Mouse (Mus musculus) forebrain, embryonic 11.5 days (tissue): ENCODE data around the gene Nid2. TPM values are rescaled to one million over a fixed set of nuclear protein-coding genes. Genes with fewer than 3 reads are reported as not detected.

Source experiments
- ATAC-seq: fragments of 200-750 bp; cut with Nextera tagmentation; replicated peaks from 2 replicates; pipeline ENCODE4 v1.8.0; 2017; ENCODE audit warnings: moderate TSS enrichment; ENCODE audit not compliant: low FRiP score
- DNase-seq: peaks from one replicate; pipeline ENCODE4 v3.0.0-alpha.2; 2017; ENCODE audit warnings: low spot score
- H3K27ac ChIP-seq: fragments of 300-500 bp; sonication (generic); 2 replicates; pipeline ENCODE4 v1.5.1; 2014; ENCODE audit warnings: low read depth, low read length
- H3K27me3 ChIP-seq: fragments of 300-500 bp; sonication (generic); 2 replicates; pipeline ENCODE4 v1.6.1; 2014; ENCODE audit warnings: mild to moderate bottlenecking, low read length, mixed read lengths; ENCODE audit not compliant: control insufficient read depth, insufficient read depth
- H3K36me3 ChIP-seq: fragments of 300-500 bp; sonication (generic); 2 replicates; pipeline ENCODE4 v1.6.1; 2014; ENCODE audit warnings: mild to moderate bottlenecking, low read length, moderate library complexity, mixed read lengths; ENCODE audit not compliant: control insufficient read depth, insufficient read depth
- H3K4me1 ChIP-seq: fragments of 300-500 bp; sonication (generic); replicated peaks from 2 replicates; pipeline ENCODE4 v1.6.1; 2014; ENCODE audit warnings: low read length, mixed read lengths; ENCODE audit not compliant: control insufficient read depth, insufficient read depth
- H3K4me2 ChIP-seq: fragments of 300-500 bp; sonication (generic); 2 replicates; pipeline ENCODE4 v1.6.1; 2014; ENCODE audit warnings: low read depth, mild to moderate bottlenecking, low read length, moderate library complexity, mixed read lengths; ENCODE audit not compliant: severe bottlenecking
- H3K4me3 ChIP-seq: fragments of 300-500 bp; sonication (generic); 2 replicates; pipeline ENCODE4 v1.5.1; 2014; ENCODE audit warnings: low read depth, low read length
- H3K9ac ChIP-seq: fragments of 300-500 bp; sonication (generic); 2 replicates; pipeline ENCODE4 v1.6.1; 2014; ENCODE audit warnings: low read length
- H3K9me3 ChIP-seq: fragments of 300-500 bp; sonication (generic); 2 replicates; pipeline ENCODE4 v1.6.1; 2016; ENCODE audit warnings: low read length, mixed read lengths; ENCODE audit not compliant: control insufficient read depth
- WGBS: fragments of 180-500 bp; shearing (Covaris S2); extraction: QIAGEN DNeasy Blood & Tissue Kit; methylation state at CpG from one replicate; pipeline ENCODE4 v1.1.7; 2014; 5-methylcytosine and 5-hydroxymethylcytosine counted together
- polyA plus RNA-seq: library from polyadenylated mRNA; unstranded; fragments of >200 nt; fragmentation: Nextera tagmentation; extraction: Ambion mirVana; gene quantifications from 2 replicates; pipeline ENCODE4 v1.2.1, GENCODE M21; 2014

Gene Nid2
- polyA plus RNA-seq, 1 experiment from 2014 or later, result 46.6 TPM

GRCm38 (mm10) chr14:19839600-19840332 lies 88.7 kb downstream of the Nid2 start:
- 21% methylated on average over 15 of the region's 15 CpGs for WGBS
- H3K9ac ChIP-seq, result peak overlapping the region; percentile 51; the same call in 1 of the 2 replicates
- ATAC-seq, result peak; percentile 76
- H3K4me3 ChIP-seq, result no peak overlapping the region
- no peak overlapping the region for H3K27ac ChIP-seq
- 0 out of 2 replicates have a peak, but pooled peaks cover 4% of the 10 kb centered on the region for H3K4me1 ChIP-seq
- no peaks in the 10 kb centered on the region for H3K36me3 ChIP-seq
- no peaks in the 10 kb centered on the region for H3K9me3 ChIP-seq
- DNase-seq, result peak; percentile 78
- H3K27me3 ChIP-seq, result no peaks in the 10 kb centered on the region
- peak overlapping the region; percentile 39 for H3K4me2 ChIP-seq

GRCm38 (mm10) chr14:19853471-19853870 lies 102.4 kb downstream of the Nid2 start:
- Histone ChIP-seq H3K4me2 (no peak overlapping the region), H3K9ac (no peak overlapping the region), H3K27ac (no peak overlapping the region), H3K4me1 (no peaks in the 10 kb centered on the region), H3K9me3 (no peaks in the 10 kb centered on the region), H3K27me3 (no peaks in the 10 kb centered on the region), H3K4me3 (no peak overlapping the region), H3K36me3 (no peaks in the 10 kb centered on the region)
- no peak for ATAC-seq
- 53% methylated on average over 3 of the region's 3 CpGs for WGBS
- DNase-seq, result no peak

GRCm38 (mm10) chr14:19858279-19858678 lies 107.2 kb downstream of the Nid2 start:
- Histone ChIP-seq H3K4me2 (no peak overlapping the region), H3K27ac (no peak overlapping the region), H3K9ac (no peak overlapping the region), H3K27me3 (no peaks in the 10 kb centered on the region), H3K4me1 (no peaks in the 10 kb centered on the region), H3K4me3 (no peak overlapping the region), H3K36me3 (no peaks in the 10 kb centered on the region), H3K9me3 (no peaks in the 10 kb centered on the region)
- DNase-seq (no peak), ATAC-seq (no peak)
- 79% methylated on average over 2 of the region's 2 CpGs for WGBS

- Histone ChIP-seq H3K9ac (no peak overlapping the region), H3K27me3 (no peaks in the 10 kb centered on the region), H3K27ac (no peak overlapping the region), H3K36me3 (no peaks in the 10 kb centered on the region), H3K4me1 (no peaks in the 10 kb centered on the region), H3K4me2 (no peak overlapping the region), H3K9me3 (no peaks in the 10 kb centered on the region), H3K4me3 (no peak overlapping the region)
- no peak for ATAC-seq
- 59% methylated on average over 8 of the region's 8 CpGs for WGBS
- no peak for DNase-seq
These were observed 108.0 kb downstream of the Nid2 start for GRCm38 (mm10) chr14:19858808-19859776.

GRCm38 (mm10) chr14:19860281-19860680 lies 109.2 kb downstream of the Nid2 start:
- ATAC-seq (no peak), DNase-seq (no peak)
- H3K27ac ChIP-seq, result no peak overlapping the region
- no peaks in the 10 kb centered on the region for H3K27me3 ChIP-seq
- H3K4me2 ChIP-seq, result no peak overlapping the region
- no peak overlapping the region for H3K9ac ChIP-seq
- WGBS, result 94% methylated on average over 4 of the region's 4 CpGs
- no peak overlapping the region for H3K4me3 ChIP-seq
- H3K36me3 ChIP-seq, result no peaks in the 10 kb centered on the region
- no peaks in the 10 kb centered on the region for H3K4me1 ChIP-seq
- no peaks in the 10 kb centered on the region for H3K9me3 ChIP-seq

Other genes with a start within 250 kb of the Nid2 start
- gene Gm2244, start 201.3 kb upstream of the Nid2 start, polyA plus RNA-seq, result not detected in 2 replicates
- gene Gm2237, start 166.1 kb upstream of the Nid2 start, polyA plus RNA-seq, result 4.0 and 4.1 TPM in 2 replicates
- gene Gm5458, start 148.7 kb upstream of the Nid2 start, polyA plus RNA-seq, result not detected in 2 replicates
- 245 and 274 TPM in 2 replicates for gene Rtraf, start 72.6 kb downstream of the Nid2 start, polyA plus RNA-seq
- gene Gng2, start 226.4 kb downstream of the Nid2 start, polyA plus RNA-seq, result 138 and 142 TPM in 2 replicates